Mouse (Mus musculus) stomach, embryonic 15.5 days (tissue): Measurements from ENCODE around the gene Prkn. TPM values are rescaled to one million over a fixed set of nuclear protein-coding genes. Genes with fewer than 3 reads are reported as not detected.
A peak's percentile ranks its signal among the peaks of the same experiment; 100 is the strongest.

Source experiments
- ATAC-seq: fragments of 200-750 bp; cut with Nextera tagmentation; 2 replicates; pipeline ENCODE4 v1.8.0; 2017; ENCODE audit warnings: low read depth, moderate number of reproducible peaks, moderate TSS enrichment; ENCODE audit not compliant: insufficient read depth, low FRiP score
- H3K27ac ChIP-seq: fragments of 300-500 bp; sonication (generic); 2 replicates; pipeline ENCODE4 v1.5.1; 2015; ENCODE audit warnings: mild to moderate bottlenecking, inconsistent platforms
- H3K27me3 ChIP-seq: fragments of 300-500 bp; sonication (generic); replicated peaks from 2 replicates; pipeline ENCODE4 v1.6.1; 2015; ENCODE audit warnings: inconsistent platforms
- H3K36me3 ChIP-seq: fragments of 300-500 bp; sonication (generic); 2 replicates; pipeline ENCODE4 v1.6.1; 2015; ENCODE audit warnings: inconsistent platforms
- H3K4me1 ChIP-seq: fragments of 300-500 bp; sonication (generic); 2 replicates; pipeline ENCODE4 v1.6.1; 2015; ENCODE audit warnings: inconsistent platforms
- H3K4me2 ChIP-seq: fragments of 300-500 bp; sonication (generic); 2 replicates; pipeline ENCODE4 v1.6.1; 2015; ENCODE audit warnings: mild to moderate bottlenecking, inconsistent platforms
- H3K4me3 ChIP-seq: fragments of 300-500 bp; sonication (generic); replicated peaks from 2 replicates; pipeline ENCODE4 v1.5.1; 2015; ENCODE audit warnings: inconsistent platforms
- H3K9ac ChIP-seq: fragments of 300-500 bp; sonication (generic); 2 replicates; pipeline ENCODE4 v1.6.1; 2015; ENCODE audit warnings: inconsistent platforms
- H3K9me3 ChIP-seq: fragments of 300-500 bp; sonication (generic); 2 replicates; pipeline ENCODE4 v1.6.1; 2016; ENCODE audit warnings: inconsistent platforms
- WGBS: fragments of 180-500 bp; shearing (Covaris S2); methylation state at CpG from one replicate; pipeline ENCODE4 v1.1.7; 2015; 5-methylcytosine and 5-hydroxymethylcytosine counted together
- polyA plus RNA-seq: library from polyadenylated mRNA; unstranded; fragments of >200 nt; fragmentation: Nextera tagmentation; extraction: Ambion mirVana; gene quantifications from 2 replicates; pipeline ENCODE4 v1.2.1, GENCODE M21; 2015

The Prkn gene
- polyA plus RNA-seq, 1 experiment from 2014 or later, result 2.0 TPM

DNA sequence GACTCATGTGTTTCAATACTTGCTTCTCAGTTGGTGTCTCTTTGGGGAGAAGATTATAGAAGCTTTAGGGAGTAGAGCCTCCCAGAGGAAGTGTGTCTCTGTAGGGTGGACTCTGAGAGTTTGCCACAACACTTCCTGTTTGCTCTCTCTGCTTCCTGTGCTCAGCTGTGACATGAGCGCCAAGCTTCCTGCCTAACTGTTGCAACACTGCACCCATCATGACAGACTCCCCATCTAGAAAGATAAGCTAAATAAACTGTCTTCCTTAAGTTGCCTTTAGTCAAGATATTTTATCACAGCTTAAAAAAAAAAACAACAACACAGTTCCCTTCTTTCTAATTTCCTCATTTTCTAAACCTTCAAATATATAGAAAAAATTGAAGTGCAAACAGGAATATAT lies 1130.0 kb downstream of the Prkn start:
- Histone ChIP-seq H3K27ac (no peak overlapping the region), H3K4me2 (no peak overlapping the region), H3K27me3 (no peaks in the 10 kb centered on the region), H3K4me1 (no peaks in the 10 kb centered on the region; the same call in 1 of the 2 replicates), H3K9ac (no peak overlapping the region), H3K36me3 (no peaks in the 10 kb centered on the region), H3K4me3 (no peak overlapping the region), H3K9me3 (no peaks in the 10 kb centered on the region)
- no peak for ATAC-seq
- WGBS, result 62% methylated on average over 1 of the region's 1 CpGs

DNA sequence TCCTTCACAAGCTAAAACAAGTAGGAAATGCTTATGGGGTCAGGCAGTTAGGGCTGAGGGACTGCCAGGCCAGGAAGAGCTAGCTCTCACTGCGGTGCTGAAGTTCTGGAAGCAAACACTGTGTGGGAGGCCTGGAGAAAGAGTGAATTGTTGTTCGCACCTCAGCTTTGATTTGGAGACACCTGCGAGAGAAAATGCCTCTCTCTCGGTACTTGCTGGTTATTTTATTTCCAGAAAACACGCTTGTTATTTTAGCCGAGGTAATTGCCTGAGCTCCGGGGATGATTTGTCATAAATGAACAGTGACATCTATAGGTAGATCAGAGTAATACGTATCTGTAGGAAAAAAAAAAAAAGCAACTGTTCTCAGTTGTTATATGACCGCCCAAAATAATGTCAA lies 1132.4 kb downstream of the Prkn start:
- ATAC-seq, result no peak
- 6% methylated on average over 9 of the region's 9 CpGs for WGBS
- no peaks in the 10 kb centered on the region; the same call in 1 of the 2 replicates for H3K4me1 ChIP-seq
- no peaks in the 10 kb centered on the region for H3K36me3 ChIP-seq
- H3K27ac ChIP-seq, result no peak overlapping the region
- no peaks in the 10 kb centered on the region for H3K9me3 ChIP-seq
- H3K9ac ChIP-seq, result no peak overlapping the region
- no peaks in the 10 kb centered on the region for H3K27me3 ChIP-seq
- no peak overlapping the region for H3K4me3 ChIP-seq
- H3K4me2 ChIP-seq, result 0 out of 2 replicates have a peak overlapping the region, but pooled peaks have one; percentile 24

DNA sequence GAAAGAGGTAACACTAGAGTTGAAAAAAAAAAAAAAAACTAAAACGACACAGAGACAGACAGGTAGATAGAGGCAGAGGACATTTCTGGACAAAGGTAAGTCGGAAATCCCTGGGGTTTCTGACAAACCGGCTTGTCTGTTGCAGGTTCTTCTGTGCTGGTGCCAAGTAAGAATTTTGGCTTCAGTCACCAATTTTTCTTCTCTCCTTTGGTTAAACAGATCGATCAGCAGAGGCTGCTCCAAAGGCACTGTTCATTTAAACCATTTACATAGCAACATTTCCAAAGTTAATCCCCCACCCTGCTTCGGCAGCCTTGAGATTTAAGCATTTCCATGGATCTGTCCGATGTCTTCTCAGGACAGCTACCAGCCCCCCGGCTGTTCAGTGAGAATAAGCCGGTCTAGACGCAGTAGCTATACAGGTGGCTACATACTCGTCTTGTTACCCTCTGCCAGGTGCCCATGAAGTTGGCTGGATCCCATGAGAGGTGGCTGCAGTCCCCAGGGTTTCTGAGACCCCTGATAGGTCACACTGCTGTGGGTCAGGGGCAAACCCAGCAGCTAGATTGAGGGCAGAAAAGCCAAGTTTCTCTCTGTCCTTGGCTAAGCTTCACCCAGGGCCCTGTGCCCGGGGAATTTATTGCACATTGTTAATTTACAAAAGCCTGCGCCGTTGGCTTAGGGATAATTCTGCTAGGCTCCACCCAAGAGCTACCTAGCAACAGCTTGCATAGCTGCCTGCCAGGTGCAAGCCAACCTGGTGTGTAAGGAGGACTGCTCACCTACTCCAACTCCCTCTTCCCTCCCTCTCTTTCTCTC lies 1133.0 kb downstream of the Prkn start:
- H3K4me3 ChIP-seq, result no peak overlapping the region
- H3K9me3 ChIP-seq, result no peaks in the 10 kb centered on the region
- H3K4me2 ChIP-seq, result no peak overlapping the region
- ATAC-seq, result no peak
- no peak overlapping the region for H3K9ac ChIP-seq
- no peaks in the 10 kb centered on the region for H3K36me3 ChIP-seq
- no peaks in the 10 kb centered on the region for H3K27me3 ChIP-seq
- H3K27ac ChIP-seq, result no peak overlapping the region
- no peaks in the 10 kb centered on the region; the same call in 1 of the 2 replicates for H3K4me1 ChIP-seq
- WGBS, result 44% methylated on average over 13 of the region's 13 CpGs

DNA sequence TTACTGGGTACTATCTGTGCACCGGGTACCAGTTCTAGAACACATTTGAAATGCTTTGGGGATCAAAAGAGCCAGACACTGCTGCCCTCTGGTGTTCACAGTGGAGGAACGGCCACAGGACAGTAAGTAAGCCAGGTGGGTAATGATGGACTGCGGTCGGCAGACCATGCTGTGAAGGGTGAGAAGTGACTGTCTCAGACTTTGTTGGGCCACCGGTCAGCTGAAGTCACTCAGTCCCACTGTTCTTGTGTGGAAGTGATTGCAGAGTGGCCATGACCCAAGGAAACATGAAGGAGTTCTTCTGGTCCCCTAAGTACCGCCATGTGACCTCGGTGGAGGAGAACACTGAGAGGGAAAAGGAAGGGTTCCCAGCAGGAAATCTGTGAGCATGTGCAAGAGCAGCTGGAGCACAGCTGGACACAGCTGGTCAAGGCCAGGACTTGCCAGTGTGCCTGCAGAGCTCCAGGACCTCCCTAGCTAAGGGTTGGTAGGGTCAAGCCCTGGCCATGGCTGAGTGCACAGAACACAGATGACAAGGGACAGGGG lies 1135.0 kb downstream of the Prkn start:
- WGBS, result 33% methylated on average over 7 of the region's 7 CpGs
- Histone ChIP-seq H3K4me2 (no peak overlapping the region), H3K4me1 (no peaks in the 10 kb centered on the region; the same call in 1 of the 2 replicates), H3K27ac (no peak overlapping the region), H3K9ac (no peak overlapping the region), H3K9me3 (no peaks in the 10 kb centered on the region), H3K4me3 (no peak overlapping the region), H3K27me3 (no peaks in the 10 kb centered on the region), H3K36me3 (no peaks in the 10 kb centered on the region)
- ATAC-seq, result peak; percentile 55; the same call in 1 of the 2 replicates

DNA sequence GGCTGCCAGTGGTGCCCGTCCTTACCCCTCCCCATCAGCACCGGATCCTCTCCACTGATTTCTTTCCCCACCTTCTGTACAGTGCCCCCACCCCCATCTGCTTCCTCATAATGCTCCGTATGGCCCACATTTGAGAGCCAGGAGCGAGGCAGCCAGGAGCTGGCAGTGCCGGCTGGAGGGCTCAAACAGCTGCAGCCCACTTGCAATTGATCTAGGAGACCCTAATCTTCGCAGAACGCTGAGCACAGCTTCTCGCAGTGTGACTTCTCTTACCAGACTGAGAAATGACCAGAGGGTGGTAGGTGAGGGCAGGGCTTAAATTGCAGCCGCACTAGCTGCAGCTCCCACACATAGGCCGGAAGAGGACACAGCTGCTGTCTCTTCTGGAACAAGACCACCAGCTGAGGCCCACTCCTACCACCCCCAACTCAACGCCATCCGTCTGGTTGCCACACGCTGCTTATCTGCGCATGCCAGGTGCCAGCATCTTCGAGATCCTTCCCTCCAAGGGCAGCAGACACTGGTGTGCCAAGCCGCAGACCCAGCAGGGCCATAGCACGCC lies 1138.2 kb downstream of the Prkn start:
- no peaks in the 10 kb centered on the region for H3K9me3 ChIP-seq
- no peaks in the 10 kb centered on the region for H3K36me3 ChIP-seq
- H3K4me2 ChIP-seq, result no peak overlapping the region
- no peak overlapping the region for H3K27ac ChIP-seq
- H3K4me1 ChIP-seq, result no peaks in the 10 kb centered on the region; the same call in 1 of the 2 replicates
- no peak for ATAC-seq
- no peak overlapping the region for H3K9ac ChIP-seq
- no peaks in the 10 kb centered on the region for H3K27me3 ChIP-seq
- no peak overlapping the region for H3K4me3 ChIP-seq
- 39% methylated on average over 17 of the region's 17 CpGs for whole genome bisulfite sequencing

DNA sequence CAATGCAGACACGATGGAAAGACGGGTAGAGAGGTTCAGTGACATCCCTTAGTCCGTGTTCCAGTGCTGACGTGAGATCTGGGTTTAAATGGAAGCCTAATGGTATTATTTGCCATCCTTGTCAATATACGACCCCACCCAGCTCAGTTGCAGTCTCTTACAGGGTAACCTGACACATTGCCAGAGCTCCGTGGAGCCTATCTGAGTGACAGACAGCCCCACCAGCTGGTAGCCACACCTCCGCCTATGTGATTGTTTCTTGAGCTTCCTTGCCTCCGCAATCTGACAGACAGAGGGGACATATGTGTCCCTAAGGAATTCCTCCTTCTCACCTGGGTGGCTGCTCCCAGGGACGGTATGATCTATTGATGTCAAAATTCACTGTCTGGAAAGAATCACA lies 1141.5 kb downstream of the Prkn start:
- no peaks in the 10 kb centered on the region for H3K36me3 ChIP-seq
- no peak for ATAC-seq
- 61% methylated on average over 9 of the region's 9 CpGs for WGBS
- H3K27ac ChIP-seq, result no peak overlapping the region
- no peaks in the 10 kb centered on the region for H3K9me3 ChIP-seq
- H3K4me3 ChIP-seq, result no peak overlapping the region
- no peaks in the 10 kb centered on the region for H3K4me1 ChIP-seq
- H3K9ac ChIP-seq, result no peak overlapping the region
- H3K27me3 ChIP-seq, result no peaks in the 10 kb centered on the region
- no peak overlapping the region for H3K4me2 ChIP-seq

DNA sequence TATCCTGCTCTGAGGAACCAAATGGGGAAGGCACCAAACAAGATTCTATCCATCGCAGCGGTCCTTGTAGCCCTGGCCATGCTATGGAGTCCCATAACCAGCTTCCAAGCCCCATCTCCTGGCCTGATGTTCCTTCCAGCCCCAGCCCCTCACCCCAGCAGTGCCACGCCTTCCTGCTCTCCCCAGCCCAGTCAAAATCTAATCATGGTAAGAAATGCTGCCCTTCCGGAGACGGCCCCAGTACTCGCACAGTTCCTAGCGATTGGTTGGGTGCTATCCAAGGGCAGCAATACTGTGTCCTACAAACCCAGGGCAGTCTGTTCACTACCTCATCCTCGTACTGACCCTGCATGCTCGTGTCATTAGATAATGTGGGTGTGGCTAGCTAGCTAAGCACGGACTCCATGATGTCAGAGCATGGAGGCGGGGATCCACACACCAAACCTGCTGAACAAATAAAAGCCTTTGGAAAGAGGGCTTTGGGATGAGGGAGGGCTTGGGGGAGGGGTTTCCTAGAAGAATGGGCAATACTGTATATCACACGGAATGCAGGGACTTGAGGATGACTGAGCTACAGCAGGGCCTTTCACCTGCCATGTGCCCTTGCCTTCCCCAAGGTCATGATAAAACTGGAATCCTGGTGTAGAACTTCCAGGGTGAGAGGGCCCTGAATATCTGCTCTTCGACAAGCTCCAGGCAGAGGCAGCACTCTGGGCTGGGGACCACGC lies 1148.1 kb downstream of the Prkn start:
- Histone ChIP-seq H3K4me3 (no peak overlapping the region), H3K27me3 (no peaks in the 10 kb centered on the region), H3K9me3 (no peaks in the 10 kb centered on the region), H3K9ac (no peak overlapping the region), H3K4me2 (no peak overlapping the region), H3K4me1 (no peaks in the 10 kb centered on the region), H3K27ac (no peak overlapping the region), H3K36me3 (no peaks in the 10 kb centered on the region)
- WGBS, result 59% methylated on average over 14 of the region's 14 CpGs
- peak; percentile 60 for ATAC-seq

DNA sequence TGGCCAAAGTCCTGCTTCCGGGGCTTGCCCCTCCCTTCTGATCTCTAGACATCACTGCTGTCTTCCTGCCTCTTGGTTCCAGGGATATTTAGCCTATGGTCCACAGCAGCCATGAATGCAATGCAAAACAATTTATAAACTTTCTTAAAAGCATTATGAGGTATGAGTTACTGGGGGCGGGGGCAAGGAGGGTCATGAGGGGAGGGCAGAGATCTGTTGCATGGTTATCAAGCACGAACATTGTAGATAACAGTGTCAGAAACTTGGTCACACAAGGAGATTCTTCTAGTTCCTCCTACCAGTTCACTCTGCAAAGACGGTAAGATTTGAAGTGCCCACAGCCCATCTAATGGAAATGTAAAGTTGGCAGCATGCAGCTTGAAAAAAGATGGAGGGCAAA lies 1149.1 kb downstream of the Prkn start:
- Histone ChIP-seq H3K4me1 (no peaks in the 10 kb centered on the region), H3K4me3 (no peak overlapping the region), H3K36me3 (no peaks in the 10 kb centered on the region), H3K27ac (no peak overlapping the region), H3K4me2 (no peak overlapping the region), H3K27me3 (no peaks in the 10 kb centered on the region), H3K9me3 (no peaks in the 10 kb centered on the region), H3K9ac (no peak overlapping the region)
- no peak for ATAC-seq
- 81% methylated on average over 4 of the region's 4 CpGs for WGBS

DNA sequence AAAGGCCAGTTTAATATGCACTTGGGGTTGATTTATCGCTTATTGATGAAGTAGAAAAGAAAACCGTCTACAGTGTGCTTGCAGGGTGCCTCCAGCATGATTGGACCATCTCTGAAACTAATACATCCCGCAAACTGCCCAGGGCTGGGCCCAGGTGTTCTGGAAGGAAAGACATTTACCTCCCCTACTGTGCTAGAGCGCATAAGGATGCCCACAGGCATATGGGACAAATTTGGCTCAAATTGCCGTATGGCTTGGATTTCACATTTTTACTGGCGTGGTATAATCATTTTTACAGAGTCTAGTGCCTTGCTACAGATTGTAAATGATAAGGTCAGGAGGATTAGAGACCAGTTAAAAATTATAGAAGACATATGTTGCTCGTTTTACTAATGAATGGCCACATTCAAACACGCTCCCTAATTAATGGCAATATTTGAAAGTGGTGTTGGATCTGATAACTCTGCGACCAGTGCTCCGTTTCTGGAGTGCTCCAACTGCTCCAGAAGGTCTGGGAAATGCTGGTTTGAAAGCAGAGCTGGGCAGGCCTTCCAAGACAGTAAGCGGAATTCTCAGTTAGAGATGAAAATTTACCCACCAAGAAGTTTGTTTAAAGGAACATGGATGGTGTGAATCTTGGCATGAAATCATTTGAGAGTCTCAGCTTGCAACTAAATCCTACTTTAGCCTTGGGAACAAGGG lies 1150.4 kb downstream of the Prkn start:
- no peaks in the 10 kb centered on the region for H3K36me3 ChIP-seq
- WGBS, result 86% methylated on average over 11 of the region's 11 CpGs
- H3K9me3 ChIP-seq, result no peaks in the 10 kb centered on the region
- ATAC-seq, result no peak
- no peaks in the 10 kb centered on the region for H3K4me1 ChIP-seq
- H3K4me3 ChIP-seq, result no peak overlapping the region
- no peak overlapping the region for H3K4me2 ChIP-seq
- no peak overlapping the region for H3K9ac ChIP-seq
- H3K27ac ChIP-seq, result no peak overlapping the region
- no peaks in the 10 kb centered on the region for H3K27me3 ChIP-seq

DNA sequence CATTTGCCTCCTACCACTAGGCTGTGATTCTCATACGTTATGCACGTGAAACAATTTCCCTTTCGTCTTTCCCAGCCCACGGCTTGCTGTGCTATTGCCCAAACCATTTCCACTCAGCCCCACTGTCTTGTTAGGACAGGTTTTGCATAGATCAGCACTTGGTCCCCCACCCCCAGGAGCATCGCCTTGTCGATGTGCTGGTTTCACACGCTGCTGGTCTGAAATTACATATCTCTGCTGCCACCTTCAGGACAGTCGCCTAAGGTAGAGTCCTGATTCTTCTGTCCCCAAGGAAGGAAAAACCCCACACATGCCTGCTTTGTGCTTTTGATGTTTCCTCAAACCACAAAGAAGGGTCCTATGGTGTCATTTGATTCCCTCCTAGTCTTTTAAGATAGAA lies 1153.1 kb downstream of the Prkn start:
- no peak for ATAC-seq
- H3K27ac ChIP-seq, result no peak overlapping the region
- H3K36me3 ChIP-seq, result no peaks in the 10 kb centered on the region
- 32% methylated on average over 8 of the region's 8 CpGs for WGBS
- no peak overlapping the region for H3K4me3 ChIP-seq
- no peak overlapping the region for H3K4me2 ChIP-seq
- no peaks in the 10 kb centered on the region for H3K9me3 ChIP-seq
- no peaks in the 10 kb centered on the region for H3K4me1 ChIP-seq
- H3K9ac ChIP-seq, result no peak overlapping the region
- H3K27me3 ChIP-seq, result no peaks in the 10 kb centered on the region

DNA sequence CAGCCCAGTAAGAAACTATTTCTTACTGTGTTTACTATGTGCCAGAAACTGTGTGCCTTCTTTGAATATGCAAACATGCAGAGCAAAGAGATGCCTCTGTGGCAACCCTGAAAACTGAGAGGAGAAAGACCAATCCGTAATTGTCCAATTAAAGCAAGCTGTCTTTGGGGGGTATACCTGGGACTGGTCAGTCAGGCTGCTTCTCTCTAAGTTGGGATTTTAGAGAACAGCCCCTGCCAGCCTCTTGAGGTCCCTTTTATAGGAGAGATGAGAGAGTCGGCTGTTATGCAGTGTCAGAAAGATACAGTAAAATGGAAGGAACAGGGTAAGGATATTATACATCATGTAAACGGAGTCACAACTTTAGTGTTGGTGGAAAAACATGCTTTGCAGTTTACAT lies 1154.1 kb downstream of the Prkn start:
- Histone ChIP-seq H3K4me2 (no peak overlapping the region), H3K36me3 (no peaks in the 10 kb centered on the region), H3K4me1 (no peaks in the 10 kb centered on the region), H3K27me3 (no peaks in the 10 kb centered on the region), H3K9ac (no peak overlapping the region), H3K27ac (no peak overlapping the region), H3K9me3 (no peaks in the 10 kb centered on the region), H3K4me3 (no peak overlapping the region)
- WGBS, result 82% methylated on average over 3 of the region's 3 CpGs
- ATAC-seq, result no peak
